Mouse (Mus musculus) megakaryocyte, embryonic 14.5 days (primary cell): ENCODE results near the gene Fblim1. TPM values are rescaled to one million over a fixed set of nuclear protein-coding genes. Genes with fewer than 3 reads are reported as not detected.
A peak's percentile ranks its signal among the peaks of the same experiment; 100 is the strongest.

Source experiments
- H3K27me3 ChIP-seq: replicated peaks from 2 replicates; pipeline ENCODE3; 2012; ENCODE audit warnings: inconsistent platforms
- H3K36me3 ChIP-seq: replicated peaks from 2 replicates; pipeline ENCODE3; 2012; ENCODE audit warnings: low read length, inconsistent platforms, mixed read lengths
- H3K4me1 ChIP-seq: 2 replicates; pipeline ENCODE4 v1.6.1; 2012; ENCODE audit warnings: inconsistent platforms
- H3K4me3 ChIP-seq: replicated peaks from 2 replicates; pipeline ENCODE3; 2012; ENCODE audit warnings: moderate library complexity, mild to moderate bottlenecking, inconsistent platforms
- H3K9me3 ChIP-seq: 2 replicates; pipeline ENCODE4 v1.6.1; 2012; ENCODE audit warnings: inconsistent platforms
- FLI1 ChIP-seq: IDR thresholded peaks from 2 replicates; pipeline ENCODE4 v1.6.1; 2012; ENCODE audit warnings: low read length, inconsistent platforms, mixed read lengths
- GATA1 ChIP-seq: IDR thresholded peaks from 3 replicates; pipeline ENCODE4 v1.6.1; 2012; ENCODE audit warnings: mixed read lengths, low read length, inconsistent platforms, borderline replicate concordance
- polyA plus RNA-seq: library from polyadenylated mRNA; stranded (reverse); fragments of >175 nt; gene quantifications from 2 replicates; pipeline ENCODE4 v1.2.3, GENCODE M21; 2012; ENCODE audit warnings: low replicate concordance; ENCODE audit not compliant: insufficient read depth

The Fblim1 gene
- polyA plus RNA-seq, 1 experiment: 17.1 TPM

- Histone ChIP-seq H3K9me3 (no peaks in the 10 kb centered on the region), H3K27me3 (no peaks in the 10 kb centered on the region)
- TF ChIP-seq GATA1 (no peak), FLI1 (no peak)
These were observed 60.7 kb downstream of the Fblim1 start for GRCm38 (mm10) chr4:141545071-141545742.

GRCm38 (mm10) chr4:141544536-141544935, 61.4 kb downstream of the Fblim1 start:
- Histone ChIP-seq H3K4me1 (peaks cover 47% of the 10 kb centered on the region), H3K9me3 (no peaks in the 10 kb centered on the region), H3K4me3 (peak overlapping the region; percentile 95), H3K36me3 (no peaks in the 10 kb centered on the region), H3K27me3 (no peaks in the 10 kb centered on the region)
- no peak for TF ChIP-seq FLI1
- no peak for TF ChIP-seq GATA1

More at GRCm38 (mm10) chr4:141545071-141545742, 60.7 kb downstream of the Fblim1 start:
- Histone ChIP-seq H3K36me3 (no peaks in the 10 kb centered on the region), H3K4me3 (peak overlapping the region; percentile 95), H3K4me1 (peaks cover 47% of the 10 kb centered on the region)

GRCm38 (mm10) chr4:141543593-141543992, 62.3 kb downstream of the Fblim1 start:
- peaks cover 40% of the 10 kb centered on the region for H3K4me1 ChIP-seq
- H3K9me3 ChIP-seq: no peaks in the 10 kb centered on the region
- no peaks in the 10 kb centered on the region for H3K36me3 ChIP-seq
- no peak for TF ChIP-seq FLI1
- TF ChIP-seq GATA1: no peak
- no peaks in the 10 kb centered on the region for H3K27me3 ChIP-seq
- H3K4me3 ChIP-seq: no peak overlapping the region

- no peaks in the 10 kb centered on the region for H3K27me3 ChIP-seq
- H3K9me3 ChIP-seq: no peaks in the 10 kb centered on the region
- H3K4me3 ChIP-seq: no peak overlapping the region
- peaks cover 29% of the 10 kb centered on the region for H3K4me1 ChIP-seq
- TF ChIP-seq GATA1 (no peak), FLI1 (no peak)
- H3K36me3 ChIP-seq: no peaks in the 10 kb centered on the region
These were observed 64.0 kb downstream of the Fblim1 start for GRCm38 (mm10) chr4:141541851-141542250.

DNA sequence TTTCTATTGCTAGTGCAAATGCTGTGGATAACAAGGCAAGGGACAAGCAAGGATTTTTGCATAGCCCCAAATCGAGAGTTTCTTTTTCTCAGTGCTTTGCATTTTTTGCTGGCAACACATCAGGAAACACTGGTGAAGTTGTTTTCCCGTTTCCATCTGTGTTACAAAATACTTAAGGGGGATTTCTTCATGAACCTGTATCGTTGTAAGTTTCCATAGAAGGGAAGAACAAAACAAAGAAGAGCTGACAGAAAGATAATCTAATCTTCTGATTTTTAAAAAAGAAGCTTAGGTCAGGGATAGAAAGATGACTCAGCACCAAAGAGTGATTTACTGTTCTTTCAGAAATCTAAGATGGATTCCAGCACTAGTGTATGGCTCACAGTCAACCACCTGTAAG, 65.1 kb downstream of the Fblim1 start:
- Histone ChIP-seq H3K4me3 (no peak overlapping the region), H3K4me1 (peaks cover 34% of the 10 kb centered on the region), H3K27me3 (no peaks in the 10 kb centered on the region), H3K9me3 (no peaks in the 10 kb centered on the region), H3K36me3 (no peaks in the 10 kb centered on the region)
- no peak for TF ChIP-seq GATA1
- no peak for TF ChIP-seq FLI1

GRCm38 (mm10) chr4:141539213-141539767, 66.6 kb downstream of the Fblim1 start:
- TF ChIP-seq GATA1 (no peak), FLI1 (no peak)
- Histone ChIP-seq H3K27me3 (no peaks in the 10 kb centered on the region), H3K4me3 (peak overlapping the region; percentile 98), H3K4me1 (peaks cover 43% of the 10 kb centered on the region), H3K9me3 (no peaks in the 10 kb centered on the region), H3K36me3 (no peaks in the 10 kb centered on the region)

DNA sequence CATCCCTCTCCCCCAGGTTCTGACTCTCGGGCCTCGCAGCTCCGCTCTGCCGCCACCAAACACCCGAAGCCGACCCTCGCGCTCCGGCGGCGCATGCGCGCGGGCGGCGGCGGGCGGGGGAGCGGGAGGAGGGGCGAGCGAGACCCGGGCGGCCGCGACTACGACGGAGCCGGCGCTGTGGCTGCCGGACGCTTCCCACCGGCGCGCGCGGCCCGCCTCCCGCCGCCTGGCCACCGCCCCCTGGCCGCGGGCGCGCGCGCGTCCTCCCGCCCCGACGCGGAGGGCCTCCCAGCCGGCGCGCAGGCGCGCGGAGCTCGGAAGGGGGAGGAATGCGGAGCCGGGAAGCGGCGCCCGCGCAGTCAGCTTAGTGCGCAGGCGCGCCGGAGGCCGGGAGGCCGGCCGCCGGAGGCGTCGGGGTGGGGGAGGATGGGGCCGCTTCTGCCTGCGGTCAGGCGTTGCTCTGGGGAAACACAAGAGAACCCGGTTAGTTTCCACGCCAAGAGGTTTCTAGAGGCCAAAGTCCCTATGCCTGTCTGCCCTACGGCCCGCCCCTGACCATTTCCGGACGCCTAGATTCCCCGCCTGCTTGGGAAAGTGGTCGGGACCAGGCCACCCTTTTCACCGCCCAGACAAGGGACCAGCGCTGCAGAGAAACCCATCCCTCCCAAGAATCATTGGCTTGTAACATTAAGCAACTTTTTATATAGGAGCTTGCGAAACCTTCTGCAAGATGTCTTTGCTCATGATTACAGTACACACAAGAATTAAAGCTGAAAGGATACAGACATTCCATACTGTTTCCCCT, 67.3 kb downstream of the Fblim1 start, which contains the start of gene Spen:
Spen (minus strand) TSS at position 190 of the 805 bp plus-strand sequence.
- H3K4me3 ChIP-seq: peak within 1 kb of the TSS; percentile 98
- peaks cover 48% of the 10 kb centered on the region for H3K4me1 ChIP-seq
- H3K9me3 ChIP-seq: no peaks in the 10 kb centered on the region
- TF ChIP-seq FLI1 (0 out of 2 replicates have a peak, but pooled peaks have one; percentile 17), GATA1 (no peak)
- H3K36me3 ChIP-seq: no peaks in the 10 kb centered on the region
- H3K27me3 ChIP-seq: no peaks in the 10 kb centered on the region

GRCm38 (mm10) chr4:141537706-141538407, 68.0 kb downstream of the Fblim1 start:
- H3K9me3 ChIP-seq: no peaks in the 10 kb centered on the region
- TF ChIP-seq GATA1 (no peak), FLI1 (no peak)
- H3K27me3 ChIP-seq: no peaks in the 10 kb centered on the region
- H3K36me3 ChIP-seq: no peaks in the 10 kb centered on the region
- H3K4me1 ChIP-seq: peaks cover 56% of the 10 kb centered on the region
- peak overlapping the region; percentile 98 for H3K4me3 ChIP-seq

DNA sequence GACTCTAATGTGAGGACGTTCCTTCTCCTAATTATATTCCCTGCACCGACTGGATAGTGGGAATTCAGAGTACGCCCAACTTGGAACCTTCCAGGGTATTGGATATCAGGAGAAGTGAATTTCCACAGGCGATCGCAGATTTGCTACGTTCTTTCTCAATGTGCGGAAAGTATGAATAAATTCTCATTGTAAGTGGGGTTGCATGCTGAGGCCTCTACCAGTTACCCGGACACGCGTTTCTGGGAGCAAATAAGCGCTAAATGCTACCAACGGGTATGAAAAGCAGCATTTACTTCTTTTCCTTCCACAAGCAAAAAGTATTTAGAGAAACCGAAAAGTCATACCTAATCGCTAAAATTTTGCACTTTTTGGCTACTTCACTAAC, 68.7 kb downstream of the Fblim1 start:
- Histone ChIP-seq H3K27me3 (no peaks in the 10 kb centered on the region), H3K36me3 (no peaks in the 10 kb centered on the region), H3K4me3 (peak overlapping the region; percentile 98), H3K9me3 (no peaks in the 10 kb centered on the region), H3K4me1 (peaks cover 61% of the 10 kb centered on the region)
- TF ChIP-seq FLI1: no peak
- TF ChIP-seq GATA1: no peak
